Comparison of ENCODE assay signal across 10 mouse cellular contexts in genomic region chr11:85828691-85829519, GRCm38 (mm10). TPM values are rescaled to one million over a fixed set of nuclear protein-coding genes. Genes with fewer than 3 reads are reported as not detected.
DNase-seq lines count a peak whose midpoint lies in the region; ATAC-seq lines count a peak whose summit lies in the region.
"Had no signal": no experiment of that assay in that cellular context is flagged by ENCODE, and none has a peak within 500 bp of the region (broad histone marks: within the 10 kb centered on the region; RNA-seq: fewer than 3 reads in every experiment).

No protein-coding gene starts in this region.

- no peak for DNase-seq in heart, postnatal 4 days
- peak; percentile 41 for DNase-seq in ZHBTc4 (ENCODE audit: low read depth, low spot score)
- DNase-seq in midbrain, embryonic 11.5 days (ENCODE audit: low spot score, missing footprints): peak; percentile 95
- DNase-seq in frontal cortex, postnatal 14 days (ENCODE audit: low spot score in 2 of 2): no peak
- DNase-seq in spleen, adult 18-20 months: no peak
- DNase-seq in right cerebral cortex, postnatal 4 days: no peak

- WGBS in heart, embryonic 12.5 days: 10% methylated on average over 38 of the region's 38 CpGs
- 6% methylated on average over 38 of the region's 38 CpGs for WGBS in hindbrain, embryonic 13.5 days
- 3% methylated on average over 37 of the region's 38 CpGs for WGBS in midbrain, embryonic 11.5 days

- peaks cover 73% of the 10 kb centered on the region for H3K4me1 ChIP-seq in heart, embryonic 12.5 days (replicated peaks)
- H3K4me1 ChIP-seq in hindbrain, embryonic 13.5 days (replicated peaks): peaks cover 32% of the 10 kb centered on the region
- H3K4me1 ChIP-seq in midbrain, embryonic 11.5 days (ENCODE audit: control insufficient read depth, insufficient read depth, low read length): peaks cover 32% of the 10 kb centered on the region

- H3K27ac ChIP-seq in heart, embryonic 12.5 days (ENCODE audit: poor library complexity, severe bottlenecking): peak overlapping the region; percentile 12; the same call in 1 of the 2 replicates
- no peak overlapping the region for H3K27ac ChIP-seq in hindbrain, embryonic 13.5 days
- H3K27ac ChIP-seq in midbrain, embryonic 11.5 days (ENCODE audit: low read depth, low read length): no peak overlapping the region

- H3K9ac ChIP-seq in heart, embryonic 12.5 days: peak overlapping the region; percentile 22; the same call in 1 of the 2 replicates
- no peak overlapping the region for H3K9ac ChIP-seq in hindbrain, embryonic 13.5 days
- H3K9ac ChIP-seq in midbrain, embryonic 11.5 days (ENCODE audit: low read length): no peak overlapping the region

- H3K36me3 ChIP-seq in heart, embryonic 12.5 days: no peaks in the 10 kb centered on the region
- H3K36me3 ChIP-seq in hindbrain, embryonic 13.5 days: no peaks in the 10 kb centered on the region
- no peaks in the 10 kb centered on the region for H3K36me3 ChIP-seq in midbrain, embryonic 11.5 days (ENCODE audit: control insufficient read depth, insufficient read depth, low read length)

- peaks cover 75% of the 10 kb centered on the region for H3K27me3 ChIP-seq in heart, embryonic 12.5 days (replicated peaks)
- H3K27me3 ChIP-seq in hindbrain, embryonic 13.5 days: peaks cover 99% of the 10 kb centered on the region
- peaks cover 96% of the 10 kb centered on the region for H3K27me3 ChIP-seq in midbrain, embryonic 11.5 days (ENCODE audit: control insufficient read depth, insufficient read depth, low read length)

- ATAC-seq in heart, embryonic 12.5 days (ENCODE audit: insufficient number of reproducible peaks, low FRiP score): no peak
- no peak; the same call in 1 of the 2 replicates for ATAC-seq in hindbrain, embryonic 13.5 days (ENCODE audit: low FRiP score)
- ATAC-seq in midbrain, embryonic 11.5 days (ENCODE audit: low FRiP score): 0 out of 2 replicates have a peak, but pooled peaks have one; percentile 18

- peak overlapping the region; percentile 74 for H3K4me3 ChIP-seq in heart, embryonic 12.5 days
- no peak overlapping the region for H3K4me3 ChIP-seq in hindbrain, embryonic 13.5 days
- 0 out of 2 replicates have a peak overlapping the region, but pooled peaks have one; percentile 9 for H3K4me3 ChIP-seq in midbrain, embryonic 11.5 days (ENCODE audit: low read depth, low read length)

- H3K4me2 ChIP-seq in heart, embryonic 12.5 days: peak overlapping the region; percentile 92
- 0 out of 2 replicates have a peak overlapping the region, but pooled peaks have one; percentile 21 for H3K4me2 ChIP-seq in hindbrain, embryonic 13.5 days
- H3K4me2 ChIP-seq in midbrain, embryonic 11.5 days: peak overlapping the region; percentile 34

- no peaks in the 10 kb centered on the region for H3K9me3 ChIP-seq in heart, embryonic 12.5 days (replicated peaks)
- H3K9me3 ChIP-seq in hindbrain, embryonic 13.5 days: no peaks in the 10 kb centered on the region
- H3K9me3 ChIP-seq in midbrain, embryonic 11.5 days (ENCODE audit: control insufficient read depth, low read length): no peaks in the 10 kb centered on the region

RNA-seq across cellular contexts. Expression of gene Tbx2, which starts 3.4 kb away (rescaled TPM):
- polyA plus RNA-seq in heart, embryonic 12.5 days (2016; fragmentation: Nextera tagmentation; extraction: Ambion mirVana): 3.2 TPM in 2 replicates
- total RNA-seq in heart, postnatal 4 days (2021): 10 to 100 TPM; 11.3 to 11.5 TPM
- 1.6 and 1.7 TPM in 2 replicates for polyA plus RNA-seq in hindbrain, embryonic 13.5 days (2015; fragmentation: Nextera tagmentation; extraction: Ambion mirVana)
- 0.32 and 0.79 TPM in 2 replicates for polyA plus RNA-seq in midbrain, embryonic 11.5 days (2014; fragmentation: Nextera tagmentation; extraction: Ambion mirVana)

RNA-seq across cellular contexts. Expression of gene Gm11444, which starts 21.2 kb away (rescaled TPM):
- polyA plus RNA-seq in heart, embryonic 12.5 days (2016; fragmentation: Nextera tagmentation; extraction: Ambion mirVana): not detected in 2 replicates
- total RNA-seq in heart, postnatal 4 days (2021): not detected
- polyA plus RNA-seq in hindbrain, embryonic 13.5 days (2015; fragmentation: Nextera tagmentation; extraction: Ambion mirVana): not detected in 2 replicates
- not detected in 2 replicates for polyA plus RNA-seq in midbrain, embryonic 11.5 days (2014; fragmentation: Nextera tagmentation; extraction: Ambion mirVana)
- total RNA-seq: ES-E14; liver, adult 2 months had no signal
- polyA plus RNA-seq: liver, adult 2 months had no signal

RNA-seq across cellular contexts. Expression of gene Tbx4, which starts 57.3 kb away (rescaled TPM):
- 0.49 and 0.94 TPM in 2 replicates for polyA plus RNA-seq in heart, embryonic 12.5 days (2016; fragmentation: Nextera tagmentation; extraction: Ambion mirVana)
- under 1 TPM in 1 of 2 experiments, not detected in 1; 0.09 TPM for total RNA-seq in heart, postnatal 4 days (2021)
- 0.34 TPM in 2 replicates for polyA plus RNA-seq in hindbrain, embryonic 13.5 days (2015; fragmentation: Nextera tagmentation; extraction: Ambion mirVana)
- 0.04 and 0.19 TPM in 2 replicates for polyA plus RNA-seq in midbrain, embryonic 11.5 days (2014; fragmentation: Nextera tagmentation; extraction: Ambion mirVana)
- total RNA-seq: liver, adult 2 months had no signal

Comparison
In these comparisons a context has a peak if more than half of its experiments do, and no peak if none do; other contexts are left out.
1. H3K4me2 ChIP-seq: peak in every context shown above with its lines; median percentile 92 in heart, embryonic 12.5 days; 34 in midbrain, embryonic 11.5 days; 21 in hindbrain, embryonic 13.5 days.
2. DNase-seq: peak in ZHBTc4 (single experiment) and midbrain, embryonic 11.5 days (single experiment); none in heart, postnatal 4 days (single experiment), frontal cortex, postnatal 14 days (0 of 2), spleen, adult 18-20 months (0 of 2) and right cerebral cortex, postnatal 4 days (single experiment).